ENCODE assay signal across 13 mouse cellular contexts in the genomic region with DNA sequence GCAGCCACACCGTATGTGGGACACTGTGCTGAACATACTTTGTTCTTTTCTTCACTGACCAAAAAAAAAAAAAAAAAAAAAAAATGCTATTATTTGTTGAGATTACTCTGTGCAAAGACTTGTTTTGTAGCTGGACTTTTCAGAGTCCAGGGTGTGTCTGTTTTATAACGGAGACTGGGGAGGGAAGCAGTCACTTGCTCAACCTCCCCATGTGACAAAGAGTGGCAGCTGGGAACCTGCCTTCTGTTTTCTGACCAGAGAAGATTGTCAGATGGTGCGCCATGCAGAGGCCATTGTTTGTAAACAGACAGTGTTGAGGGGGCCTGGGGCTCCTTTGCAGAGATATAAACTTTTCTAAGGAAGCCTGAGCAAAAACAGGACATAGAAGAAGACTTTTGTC.
"Had no signal": no experiment of that assay in that cellular context is flagged by ENCODE, and none has a peak within 500 bp of the region (broad histone marks: within the 10 kb centered on the region; RNA-seq: fewer than 3 reads in every experiment).

No protein-coding gene starts in this region.

- DNase-seq: lung, adult 18-20 months; lung, embryonic 14.5 days; lung, postnatal 14 days; lung, postnatal 4 days; midbrain, embryonic 14.5 days; retina, postnatal 1 day; right cerebral cortex, adult 18-20 months; right cerebral cortex, postnatal 25 days; right cerebral cortex, postnatal 4 days; spleen, adult 18-20 months; thymus, adult 2 months; thymus, postnatal 25 days; thymus, postnatal 4 days had no signal
